Mouse (Mus musculus) thymus, adult 2 months (tissue): ENCODE results near the gene Myo18b. TPM values are rescaled to one million over a fixed set of nuclear protein-coding genes. Genes with fewer than 3 reads are reported as not detected.

Source experiments
- DNase-seq: peaks from one replicate; pipeline ENCODE4 v3.0.0; 2021
- H3K27ac ChIP-seq: fragments of 200-500 bp; 2 replicates; pipeline ENCODE4 v1.5.1; 2012; ENCODE audit warnings: low read length, control low read depth; ENCODE audit not compliant: control insufficient read depth, insufficient read depth
- H3K27me3 ChIP-seq: fragments of 200-500 bp; 2 replicates; pipeline ENCODE4 v1.6.1; 2012; ENCODE audit warnings: mild to moderate bottlenecking, low read length, moderate library complexity, mixed read lengths; ENCODE audit not compliant: control insufficient read depth, insufficient read depth
- H3K36me3 ChIP-seq: fragments of 200-500 bp; 2 replicates; pipeline ENCODE4 v1.6.1; 2012; ENCODE audit warnings: mild to moderate bottlenecking, low read length, moderate library complexity; ENCODE audit not compliant: control insufficient read depth, insufficient read depth
- H3K4me1 ChIP-seq: fragments of 200-500 bp; replicated peaks from 2 replicates; pipeline ENCODE4 v1.6.1; 2012; ENCODE audit warnings: low read length; ENCODE audit not compliant: control insufficient read depth, insufficient read depth
- H3K4me3 ChIP-seq: fragments of 200-500 bp; 2 replicates; pipeline ENCODE4 v1.5.1; 2012; ENCODE audit warnings: mild to moderate bottlenecking, low read length, control low read depth, moderate library complexity; ENCODE audit not compliant: control insufficient read depth, insufficient read depth
- CTCF ChIP-seq: fragments of 200-500 bp; IDR thresholded peaks from 2 replicates; pipeline ENCODE4 v1.5.1; 2012; ENCODE audit warnings: mild to moderate bottlenecking, control low read depth, low read length, moderate library complexity, borderline replicate concordance; ENCODE audit not compliant: control insufficient read depth, poor library complexity, insufficient read depth; ENCODE audit errors: extremely low read depth
- POLR2A ChIP-seq: fragments of 200-500 bp; IDR thresholded peaks from 2 replicates; pipeline ENCODE4 v1.6.1; 2012; ENCODE audit warnings: mild to moderate bottlenecking, low read length, control low read depth, moderate library complexity; ENCODE audit not compliant: control insufficient read depth, poor library complexity, insufficient read depth; ENCODE audit errors: extremely low read depth
- WGBS: fragments of 180-500 bp; shearing (Covaris S2); methylation state at CpG from one replicate; pipeline ENCODE4 v1.1.7; 2018; 5-methylcytosine and 5-hydroxymethylcytosine counted together
- polyA plus RNA-seq: library from polyadenylated mRNA; depleted of rRNA; stranded (reverse); fragments of >200 nt; gene quantifications from 2 replicates; pipeline ENCODE4 v1.2.3, GENCODE M21; 2012

Gene Myo18b
- polyA plus RNA-seq, 1 experiment, result 3.8 TPM

- Histone ChIP-seq H3K27ac (no peak overlapping the region), H3K4me1 (no peaks in the 10 kb centered on the region), H3K4me3 (no peak overlapping the region), H3K27me3 (no peaks in the 10 kb centered on the region), H3K36me3 (no peaks in the 10 kb centered on the region)
- no peak for DNase-seq
- 85% methylated on average over 17 of the region's 17 CpGs for WGBS
- no peak for TF ChIP-seq POLR2A
- no peak for TF ChIP-seq CTCF
These were observed 9.3 kb downstream of the Myo18b start for GRCm38 (mm10) chr5:112886687-112887491.

GRCm38 (mm10) chr5:112877391-112878115 lies 18.6 kb downstream of the Myo18b start:
- Histone ChIP-seq H3K4me1 (no peaks in the 10 kb centered on the region), H3K27me3 (no peaks in the 10 kb centered on the region), H3K27ac (no peak overlapping the region), H3K4me3 (no peak overlapping the region), H3K36me3 (no peaks in the 10 kb centered on the region)
- DNase-seq, result no peak
- TF ChIP-seq POLR2A (no peak), CTCF (no peak)
- WGBS, result 80% methylated on average over 14 of the region's 14 CpGs

- Histone ChIP-seq H3K27me3 (no peaks in the 10 kb centered on the region), H3K4me3 (no peak overlapping the region), H3K36me3 (no peaks in the 10 kb centered on the region), H3K27ac (no peak overlapping the region), H3K4me1 (no peaks in the 10 kb centered on the region)
- no peak for TF ChIP-seq CTCF
- TF ChIP-seq POLR2A, result no peak
- DNase-seq, result peak; percentile 38
- WGBS, result 16% methylated on average over 4 of the region's 4 CpGs
These were observed 19.2 kb downstream of the Myo18b start for GRCm38 (mm10) chr5:112876846-112877390.

- Histone ChIP-seq H3K4me1 (no peaks in the 10 kb centered on the region), H3K4me3 (no peak overlapping the region), H3K36me3 (no peaks in the 10 kb centered on the region), H3K27ac (no peak overlapping the region), H3K27me3 (no peaks in the 10 kb centered on the region)
- TF ChIP-seq CTCF (no peak), POLR2A (no peak)
- WGBS, result 75% methylated on average over 6 of the region's 6 CpGs
- no peak for DNase-seq
These were observed 23.2 kb downstream of the Myo18b start for GRCm38 (mm10) chr5:112872999-112873398.

- WGBS, result 23% methylated on average over 9 of the region's 9 CpGs
- TF ChIP-seq CTCF (peak; percentile 74), POLR2A (no peak)
- DNase-seq, result peak; percentile 64
- Histone ChIP-seq H3K4me3 (no peak overlapping the region), H3K36me3 (no peaks in the 10 kb centered on the region), H3K27me3 (no peaks in the 10 kb centered on the region), H3K4me1 (no peaks in the 10 kb centered on the region), H3K27ac (no peak overlapping the region)
These were observed 25.4 kb downstream of the Myo18b start for GRCm38 (mm10) chr5:112870729-112871128.

- TF ChIP-seq CTCF (no peak), POLR2A (no peak)
- Histone ChIP-seq H3K4me1 (no peaks in the 10 kb centered on the region), H3K36me3 (no peaks in the 10 kb centered on the region), H3K4me3 (no peak overlapping the region), H3K27me3 (no peaks in the 10 kb centered on the region), H3K27ac (no peak overlapping the region)
- DNase-seq, result no peak
- 65% methylated on average over 5 of the region's 5 CpGs for WGBS
These were observed 27.5 kb downstream of the Myo18b start for GRCm38 (mm10) chr5:112868620-112869019.
